Mouse (Mus musculus): ENCODE results near the gene Strn3.

Strn3 gene

GRCm38 (mm10) chr12:51691845-51692632 is at the start of gene Strn3:
Strn3 (minus strand) TSS chr12:51691897.
- DNase-seq (ENCODE audit: low spot score), result peak; percentile 98

- no peak for DNase-seq (ENCODE audit: low spot score)
These were observed 45.1 kb upstream of the Strn3 start for GRCm38 (mm10) chr12:51736807-51737206.

GRCm38 (mm10) chr12:51736381-51736780 is 44.7 kb upstream of the Strn3 start:
- no peak for DNase-seq (ENCODE audit: low spot score)

GRCm38 (mm10) chr12:51735840-51736271 is 44.2 kb upstream of the Strn3 start:
- peak; percentile 24 for DNase-seq (ENCODE audit: low spot score)

GRCm38 (mm10) chr12:51734605-51735211 is 43.0 kb upstream of the Strn3 start:
- no peak for DNase-seq (ENCODE audit: low spot score)

- DNase-seq (ENCODE audit: low spot score), result no peak
These were observed 38.1 kb upstream of the Strn3 start for GRCm38 (mm10) chr12:51729827-51730226.

GRCm38 (mm10) chr12:51729058-51729457 is 37.4 kb upstream of the Strn3 start:
- no peak for DNase-seq (ENCODE audit: low spot score)

GRCm38 (mm10) chr12:51721836-51722235 is 30.1 kb upstream of the Strn3 start:
- DNase-seq (ENCODE audit: low spot score), result no peak

- no peak for DNase-seq (ENCODE audit: low spot score)
These were observed 26.9 kb upstream of the Strn3 start for GRCm38 (mm10) chr12:51718617-51719016.

- DNase-seq (ENCODE audit: low spot score), result peak; percentile 20
These were observed 21.0 kb upstream of the Strn3 start for GRCm38 (mm10) chr12:51712685-51713084.

GRCm38 (mm10) chr12:51710154-51710553 is 18.5 kb upstream of the Strn3 start:
- no peak for DNase-seq (ENCODE audit: low spot score)

GRCm38 (mm10) chr12:51709741-51710140 is 18.0 kb upstream of the Strn3 start:
- DNase-seq (ENCODE audit: low spot score), result no peak

- DNase-seq (ENCODE audit: low spot score), result no peak
These were observed 17.4 kb upstream of the Strn3 start for GRCm38 (mm10) chr12:51708941-51709686.

GRCm38 (mm10) chr12:51706673-51707235 is 15.1 kb upstream of the Strn3 start:
- DNase-seq (ENCODE audit: low spot score), result no peak

GRCm38 (mm10) chr12:51705778-51706177 is 14.1 kb upstream of the Strn3 start:
- DNase-seq (ENCODE audit: low spot score), result no peak

- DNase-seq (ENCODE audit: low spot score), result no peak
These were observed 12.9 kb upstream of the Strn3 start for GRCm38 (mm10) chr12:51704572-51704971.

- no peak for DNase-seq (ENCODE audit: low spot score)
These were observed 12.2 kb upstream of the Strn3 start for GRCm38 (mm10) chr12:51703859-51704258.

GRCm38 (mm10) chr12:51701723-51702122 is 10.0 kb upstream of the Strn3 start:
- DNase-seq (ENCODE audit: low spot score), result no peak

- no peak for DNase-seq (ENCODE audit: low spot score)
These were observed 8.1 kb upstream of the Strn3 start for GRCm38 (mm10) chr12:51699623-51700393.

GRCm38 (mm10) chr12:51696157-51696556 is 4.5 kb upstream of the Strn3 start:
- DNase-seq (ENCODE audit: low spot score), result no peak

- DNase-seq (ENCODE audit: low spot score), result no peak
These were observed 3.3 kb upstream of the Strn3 start for GRCm38 (mm10) chr12:51694966-51695365.

- no peak for DNase-seq (ENCODE audit: low spot score)
These were observed 2.4 kb upstream of the Strn3 start for GRCm38 (mm10) chr12:51694096-51694495.
